Mouse (Mus musculus): ENCODE measurements around the gene Fat2.

Fat2 gene

DNA sequence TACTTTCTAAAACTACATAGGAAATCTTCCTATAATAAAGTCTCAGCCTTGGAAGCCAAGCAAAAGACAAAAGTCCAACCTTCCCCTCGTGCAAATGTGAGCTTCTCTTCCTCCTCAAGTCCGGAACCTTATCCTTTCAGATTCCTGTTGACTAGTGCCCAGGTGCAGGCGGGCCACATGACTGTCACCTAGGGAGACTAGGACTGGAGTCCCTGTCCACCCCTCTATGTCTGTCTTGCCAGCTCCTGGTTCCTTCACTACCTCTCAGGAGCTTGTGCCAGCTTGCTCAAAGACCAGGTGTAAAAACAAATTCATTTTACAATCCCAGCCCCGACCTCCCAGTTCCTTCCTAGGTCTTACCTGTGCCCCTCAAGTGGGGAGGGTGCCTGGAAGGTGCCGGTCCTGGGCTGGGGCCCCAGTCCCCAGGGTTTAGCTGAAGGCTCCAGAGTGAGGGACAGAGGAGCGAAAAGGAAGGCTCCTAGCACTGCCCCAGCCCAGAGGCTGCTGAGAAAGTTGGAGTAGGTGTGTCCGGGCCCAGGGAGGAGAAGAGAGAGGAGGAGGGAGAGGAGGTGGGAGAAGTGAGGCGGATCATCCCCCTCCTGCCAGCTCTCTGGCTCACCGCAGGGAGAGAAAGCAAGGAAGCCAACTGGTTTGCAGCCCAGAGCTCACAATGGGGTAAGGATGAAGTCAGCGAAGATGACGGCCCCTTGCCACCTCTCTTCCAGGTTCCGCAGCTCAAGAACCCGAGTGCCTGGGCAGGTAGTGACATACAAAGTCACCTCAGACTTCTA, at the start of gene Fat2:
Gene Fat2 (minus strand): TSS at position 464 of the 791 bp plus-strand sequence.
- no peak for DNase-seq

DNA sequence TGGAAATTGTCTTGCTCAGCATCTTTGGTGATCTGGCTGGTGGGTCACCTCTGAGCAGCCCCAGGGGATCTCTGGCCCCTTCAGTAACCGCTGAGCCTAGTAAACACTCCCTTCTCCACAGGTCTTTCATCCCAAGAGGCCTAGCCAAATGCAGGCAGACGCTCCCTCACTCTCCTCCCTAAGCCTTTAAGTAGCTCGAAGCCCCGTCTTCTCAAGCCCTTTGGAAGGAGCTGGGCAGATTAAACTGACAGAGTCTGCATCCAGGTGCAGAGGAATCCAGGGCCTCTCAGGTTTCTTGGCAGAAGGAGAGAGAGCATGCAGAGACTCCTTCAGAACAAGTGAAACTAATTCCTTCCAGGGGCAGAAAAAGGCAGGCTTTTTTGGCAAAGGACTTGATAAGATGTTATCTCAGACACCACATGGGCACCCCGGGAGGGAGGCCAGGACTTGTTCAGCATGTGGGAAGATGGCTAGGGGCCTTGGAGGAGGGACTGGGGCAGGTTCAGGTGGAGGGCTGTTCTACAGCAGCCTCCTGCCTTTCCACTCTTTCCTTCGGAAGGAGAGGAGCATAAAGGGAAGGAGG, 47.2 kb upstream of the Fat2 start:
- no peak for DNase-seq

DNA sequence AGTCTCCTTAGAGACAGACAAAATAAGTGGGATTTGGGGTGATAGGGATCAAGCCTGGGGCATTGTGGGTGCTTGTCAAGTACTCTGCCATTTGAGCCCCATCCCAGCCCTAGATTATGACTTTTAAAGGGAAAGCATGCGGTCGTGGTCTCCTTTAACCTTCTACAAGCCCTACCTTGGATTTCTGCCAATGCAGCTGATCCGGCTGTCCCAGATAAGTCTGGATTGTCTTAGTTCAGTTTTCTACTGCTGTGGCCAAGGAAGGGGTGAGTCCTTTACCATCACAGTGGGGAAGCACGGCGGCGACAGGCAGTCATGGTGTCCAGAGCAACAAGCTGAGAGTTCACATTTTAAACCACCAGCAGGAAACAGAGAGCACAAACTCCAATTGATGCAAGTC, 44.5 kb upstream of the Fat2 start:
- DNase-seq = no peak

DNA sequence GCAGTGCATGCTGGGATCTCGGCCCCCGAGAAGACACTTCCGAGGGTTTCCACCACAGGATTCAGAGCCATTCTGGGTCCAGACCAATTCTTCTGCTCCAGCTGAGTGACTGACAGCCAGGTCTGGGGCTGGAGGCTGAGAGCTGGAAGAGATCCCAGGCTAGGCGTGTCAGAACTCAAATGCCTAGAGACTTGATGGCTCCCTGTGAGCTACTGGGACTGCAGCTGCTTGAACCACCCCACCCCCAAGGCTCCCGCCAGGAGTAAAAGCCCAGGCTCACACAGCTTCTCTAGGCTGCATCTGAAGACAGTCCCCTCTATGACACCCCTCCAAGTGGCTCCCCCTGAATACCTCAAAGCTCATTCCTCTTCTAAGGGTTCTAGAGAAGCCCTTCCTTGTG, 42.0 kb upstream of the Fat2 start:
- peak; percentile 53 for DNase-seq

DNA sequence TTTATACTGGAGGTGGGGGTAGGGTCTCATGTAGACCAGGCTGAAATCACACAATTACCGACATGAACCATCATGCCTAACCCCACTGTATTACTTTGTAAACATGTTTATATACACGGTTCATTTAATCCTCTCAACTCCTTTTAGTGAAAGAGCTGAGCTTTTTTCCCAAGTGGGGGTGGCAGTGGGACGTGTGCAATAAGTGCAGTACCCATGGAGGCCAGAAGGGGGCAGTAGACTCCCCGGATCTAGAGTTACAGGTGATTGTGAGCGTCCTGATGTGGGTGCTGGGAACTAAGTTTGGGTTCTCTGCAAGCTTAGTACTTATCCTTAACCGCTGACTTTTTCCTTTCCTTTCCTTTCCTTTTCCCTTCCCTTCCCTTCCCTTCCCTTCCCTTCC, 37.5 kb upstream of the Fat2 start:
- no peak for DNase-seq

DNA sequence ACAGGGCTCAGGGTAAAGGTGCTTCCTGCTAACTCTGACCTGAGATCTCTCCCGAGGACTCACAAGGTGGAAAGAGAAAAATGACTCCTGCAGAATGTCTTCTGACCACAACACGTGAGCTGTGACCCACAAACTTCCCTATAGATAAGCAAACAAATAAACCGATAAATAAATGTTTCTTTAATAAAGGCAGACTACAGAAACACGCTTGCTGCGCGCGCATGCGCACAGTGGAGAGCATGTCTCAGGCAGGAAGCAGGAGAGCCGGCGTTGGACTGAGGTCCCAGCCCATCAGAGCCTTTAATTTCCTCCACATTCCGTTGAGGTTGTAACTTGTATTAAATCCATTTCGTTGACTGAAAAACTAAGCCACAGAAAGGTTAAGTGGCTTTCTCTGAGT, 37.0 kb upstream of the Fat2 start:
- no peak for DNase-seq

DNA sequence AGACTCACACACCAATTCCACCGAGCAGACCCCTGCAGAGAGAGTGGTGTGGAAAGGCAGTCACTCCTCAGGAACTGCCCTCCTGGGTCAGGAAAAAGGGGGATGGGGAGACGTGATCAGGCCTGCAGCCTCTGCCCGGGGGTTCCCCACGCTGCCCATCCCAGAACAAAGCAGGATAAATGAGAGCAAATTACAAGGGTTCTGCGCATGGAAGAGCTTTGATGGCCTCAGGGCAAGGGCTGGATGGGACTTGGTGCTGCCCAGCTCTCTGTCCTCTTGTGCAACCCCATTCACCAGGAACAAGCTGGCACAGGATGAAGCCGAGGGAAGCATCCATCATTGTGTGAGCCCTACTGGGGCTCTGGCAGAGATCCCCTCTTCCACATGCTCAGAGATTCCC, 35.6 kb upstream of the Fat2 start:
- no peak for DNase-seq

DNA sequence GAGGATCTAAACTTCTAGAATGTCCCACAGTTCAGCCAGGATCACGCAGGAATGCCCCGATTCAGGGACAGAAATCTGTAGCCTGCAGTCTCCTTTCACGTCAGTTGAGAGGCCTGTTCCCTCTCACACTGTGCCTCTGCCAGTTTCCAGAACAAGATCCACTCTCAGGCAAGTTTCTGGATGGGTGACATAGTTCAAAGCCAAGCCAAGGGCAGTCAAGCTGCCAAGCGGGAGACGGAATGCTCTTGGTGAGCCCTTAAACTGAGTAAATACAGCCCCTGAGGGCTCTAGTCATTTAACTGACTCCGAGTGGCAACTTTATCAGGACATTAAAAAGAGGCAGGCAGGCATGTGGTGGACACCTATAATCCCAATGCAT, 32.7 kb upstream of the Fat2 start:
- DNase-seq = peak; percentile 41

DNA sequence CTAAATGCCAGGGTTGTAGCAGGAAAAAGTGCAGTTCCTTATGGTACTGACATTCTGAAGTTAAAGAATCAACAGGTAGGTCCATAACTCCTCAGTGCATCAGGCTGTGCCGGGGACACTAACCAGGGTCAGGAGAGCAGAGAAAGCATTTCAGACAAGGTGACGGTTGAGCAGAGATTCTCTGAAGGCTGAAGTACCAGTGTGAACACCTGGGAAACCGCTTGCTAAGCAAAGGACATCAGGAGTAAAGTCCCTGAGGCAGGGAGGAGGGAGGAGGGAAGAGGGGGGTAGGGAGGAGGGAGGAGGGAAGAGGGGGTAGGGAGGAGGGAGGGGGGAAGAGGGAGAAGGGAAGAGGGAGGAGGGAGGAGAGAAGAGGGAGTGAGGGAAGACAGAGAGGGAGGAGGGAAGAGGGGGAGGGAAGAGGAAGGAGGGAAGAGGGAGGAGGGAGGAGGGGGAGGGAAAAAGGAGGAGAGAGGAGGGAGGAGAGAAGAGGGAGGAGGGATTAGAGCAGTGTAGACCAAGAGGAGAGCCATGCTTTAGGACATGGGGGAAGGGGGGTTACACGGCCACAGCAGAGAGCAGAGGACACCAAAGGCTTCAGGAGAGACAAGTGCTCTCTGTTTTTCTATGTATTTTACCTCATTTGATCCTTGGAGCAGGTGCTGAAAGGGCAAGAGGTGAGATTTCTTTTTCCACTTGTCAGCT, 32.2 kb upstream of the Fat2 start:
- peak; percentile 18 for DNase-seq

DNA sequence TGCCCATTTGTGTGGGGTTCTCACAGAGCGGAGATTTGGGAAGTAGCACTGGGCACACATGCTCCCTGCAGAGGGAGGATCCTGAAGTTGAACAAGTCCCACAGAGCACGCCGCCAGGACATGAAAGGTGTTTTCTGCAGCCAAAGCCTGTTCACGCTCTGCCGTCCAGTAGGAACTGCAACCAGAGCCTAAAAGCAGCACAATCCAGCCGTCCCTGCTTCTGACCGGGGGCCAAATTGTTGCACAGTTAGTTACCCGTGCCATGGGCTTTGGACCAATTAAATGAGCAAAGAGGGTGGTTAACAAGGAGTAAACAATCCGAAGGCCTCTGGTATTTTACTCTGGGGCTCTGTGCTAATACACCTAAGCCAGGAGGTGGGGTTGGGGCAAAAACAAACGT, 31.4 kb upstream of the Fat2 start:
- DNase-seq = peak; percentile 40

DNA sequence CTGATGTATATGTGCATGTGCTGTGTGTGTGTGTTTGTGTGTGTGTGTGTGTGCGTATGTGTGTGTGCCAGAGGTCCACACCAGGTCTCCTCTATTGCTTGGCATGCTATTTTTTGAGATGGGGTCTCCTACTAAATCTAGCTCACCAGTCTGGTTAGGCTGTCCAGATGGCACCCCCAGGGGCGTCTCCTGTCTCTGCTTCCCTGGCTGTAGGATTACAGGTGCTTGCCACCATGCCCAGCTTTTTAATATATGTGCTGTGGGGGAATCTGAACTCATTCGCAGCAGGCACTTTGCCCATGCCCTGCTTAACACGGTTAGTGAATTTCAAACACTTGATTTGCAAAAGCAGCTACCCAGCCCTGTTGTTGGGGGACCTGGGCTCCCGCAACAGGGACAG, 29.5 kb upstream of the Fat2 start:
- DNase-seq = no peak

DNA sequence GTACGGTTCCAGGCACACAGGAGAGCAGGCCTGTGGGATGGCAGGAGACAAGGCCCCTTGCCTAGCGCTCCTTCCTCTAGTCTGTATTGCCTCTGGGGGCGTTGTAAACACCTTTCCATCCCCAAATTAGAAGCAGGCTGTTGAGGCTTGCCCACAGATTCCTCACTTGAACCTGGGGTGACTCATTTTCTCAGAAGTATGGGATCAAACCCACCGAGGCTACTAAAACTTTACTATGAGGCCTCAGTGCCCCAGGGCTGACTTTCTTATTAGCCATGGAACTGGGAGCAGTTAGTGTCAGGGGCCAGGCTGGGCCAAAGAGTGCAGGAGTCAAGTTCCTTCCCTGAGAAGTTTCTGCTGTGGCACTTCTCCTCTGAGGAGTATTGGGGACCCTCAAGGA, 28.9 kb upstream of the Fat2 start:
- DNase-seq = no peak

DNA sequence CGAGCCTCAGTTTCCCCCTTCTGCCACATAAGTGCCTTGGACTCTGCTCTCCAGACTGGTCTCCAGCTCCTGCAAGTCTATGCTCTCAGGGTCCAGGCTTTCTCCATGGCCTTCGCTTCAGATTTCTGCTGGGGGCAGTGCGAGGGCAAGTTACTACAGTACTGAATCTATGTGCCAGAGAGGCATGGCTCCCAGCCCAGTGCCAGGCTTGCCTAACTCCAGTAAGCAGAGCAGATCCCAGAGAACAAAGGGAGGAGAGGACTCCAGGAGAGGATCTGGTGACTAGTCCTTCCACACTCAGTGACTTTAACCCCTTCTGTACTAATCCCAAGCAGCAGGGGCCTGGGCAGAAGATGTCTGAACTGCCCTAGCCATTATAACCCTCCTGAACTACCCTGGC, 28.3 kb upstream of the Fat2 start:
- DNase-seq = peak; percentile 15

DNA sequence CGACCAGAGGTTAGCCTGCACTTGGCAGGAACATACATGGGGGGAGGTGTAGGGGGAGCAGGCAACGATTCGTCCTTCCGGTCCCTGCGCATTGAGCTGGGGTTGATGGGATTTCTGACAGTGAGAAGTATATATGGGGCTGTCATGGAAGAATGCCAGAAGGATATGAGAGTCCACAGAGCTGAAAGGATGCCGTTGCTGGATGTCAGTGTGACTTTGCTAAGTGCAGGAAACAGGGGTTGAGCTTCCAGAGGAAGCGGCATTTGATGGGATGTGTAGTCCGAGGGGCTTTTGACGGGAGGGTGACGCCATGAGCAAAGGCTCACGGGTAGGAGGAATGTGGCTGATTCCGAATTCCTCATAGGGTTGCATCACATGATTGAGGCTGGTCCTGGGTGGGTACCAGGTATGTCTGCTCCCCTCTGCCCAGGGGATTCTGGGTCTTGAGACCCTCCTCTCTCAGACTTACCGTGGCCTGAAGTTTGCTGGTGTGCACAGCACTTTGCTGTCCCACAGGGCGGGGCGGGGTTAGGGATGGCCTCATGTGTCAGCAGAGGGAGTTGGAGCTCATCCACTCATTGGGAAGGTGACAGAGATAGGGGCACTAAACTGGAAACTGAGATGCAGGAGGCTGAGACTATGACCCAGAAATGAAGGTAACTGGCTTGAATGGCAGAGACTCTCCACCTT, 21.9 kb upstream of the Fat2 start:
- DNase-seq = no peak

DNA sequence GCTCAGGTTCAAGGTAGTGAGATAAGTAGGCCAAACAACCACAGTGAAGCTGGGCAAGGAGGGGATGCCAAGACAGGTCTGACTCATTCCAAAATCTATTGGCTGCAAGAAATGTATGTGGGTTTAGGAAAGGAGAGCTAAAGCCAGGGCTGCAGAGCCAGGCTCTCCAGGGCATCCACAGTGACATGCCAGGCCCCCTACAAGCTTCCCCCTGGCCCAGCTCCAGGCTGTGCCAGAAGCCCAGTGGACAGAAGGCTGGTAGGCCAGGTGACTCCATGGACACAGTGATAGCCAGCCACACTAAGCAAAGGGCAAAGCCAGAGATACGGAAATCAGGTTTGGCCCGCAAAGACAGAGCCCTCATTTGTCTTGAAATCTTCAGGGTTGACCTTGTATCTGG, 20.5 kb upstream of the Fat2 start:
- DNase-seq = no peak

DNA sequence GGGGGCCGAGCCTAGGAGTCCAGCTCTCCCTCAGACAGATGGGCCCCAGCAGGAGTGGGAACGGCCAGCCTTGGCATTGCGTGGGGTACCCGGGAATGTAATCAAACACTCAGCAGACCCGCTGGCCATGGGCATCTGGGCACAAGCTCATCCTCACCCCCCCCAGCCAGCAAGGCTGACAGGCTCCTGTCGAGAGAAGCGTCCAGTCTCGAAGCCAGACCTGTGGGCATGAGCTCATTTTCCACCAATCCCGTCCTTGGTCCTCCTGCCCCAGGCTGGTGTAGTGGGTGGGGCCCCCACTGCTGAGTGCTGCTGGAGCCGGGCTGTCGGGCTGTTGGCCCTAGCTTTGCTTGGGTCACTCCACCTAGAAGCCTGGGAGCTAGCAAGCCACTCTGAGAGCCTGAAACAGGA, 5.6 kb upstream of the Fat2 start:
- DNase-seq = no peak

DNA sequence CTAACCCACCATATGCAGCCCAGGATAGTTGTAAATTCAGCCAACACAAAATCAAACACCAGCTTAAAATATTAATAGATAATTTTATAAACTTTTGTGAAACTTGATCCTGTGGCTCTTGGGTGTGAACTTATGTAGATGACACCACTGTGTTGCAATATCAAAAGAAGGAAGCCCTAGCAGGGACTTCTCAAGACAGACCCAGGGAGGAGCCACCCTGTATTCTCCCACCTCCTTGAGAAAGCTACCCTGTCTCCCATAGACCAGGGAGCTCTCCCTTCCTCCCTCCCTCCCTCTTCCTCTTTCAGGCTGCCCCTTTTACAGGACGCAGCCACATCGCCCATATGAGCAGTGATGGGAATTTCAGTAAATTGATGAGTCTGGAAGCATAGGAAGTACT, 4.4 kb upstream of the Fat2 start:
- DNase-seq = no peak

DNA sequence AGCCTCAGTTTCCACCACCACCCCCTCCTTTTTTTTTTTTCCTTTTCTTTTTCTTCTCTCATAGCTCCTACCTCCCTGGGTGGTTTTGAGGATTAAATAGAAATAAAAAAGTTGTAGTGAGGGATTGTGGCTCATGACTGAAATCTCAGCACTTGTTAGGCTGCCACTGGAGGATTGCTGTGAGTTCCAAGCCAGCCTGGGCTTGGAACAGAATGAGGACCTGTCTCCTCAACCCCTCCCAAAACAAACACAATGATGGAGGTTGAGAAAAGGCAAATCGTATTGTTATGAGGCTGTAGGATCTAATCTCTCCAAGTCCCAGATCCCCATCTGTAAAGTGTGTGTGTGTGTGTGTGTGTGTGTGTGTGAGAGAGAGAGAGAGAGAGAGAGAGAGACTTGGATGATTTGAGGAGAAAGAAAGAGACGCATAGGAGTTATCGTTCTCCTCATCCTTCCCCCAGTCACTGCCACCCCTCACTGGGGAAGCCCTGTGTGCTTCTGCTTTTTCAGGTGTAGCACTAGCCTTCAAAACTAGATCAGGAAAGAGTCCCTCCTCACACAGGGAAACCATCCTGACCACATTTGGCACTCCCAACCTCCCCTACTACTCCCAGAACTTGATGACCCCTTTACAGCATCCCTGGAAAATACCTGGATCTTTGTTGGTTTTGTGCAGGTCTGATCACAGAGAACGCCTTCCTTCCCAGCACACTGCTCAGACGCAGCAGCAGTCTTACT, 837 bp upstream of the Fat2 start:
- no peak for DNase-seq

DNA sequence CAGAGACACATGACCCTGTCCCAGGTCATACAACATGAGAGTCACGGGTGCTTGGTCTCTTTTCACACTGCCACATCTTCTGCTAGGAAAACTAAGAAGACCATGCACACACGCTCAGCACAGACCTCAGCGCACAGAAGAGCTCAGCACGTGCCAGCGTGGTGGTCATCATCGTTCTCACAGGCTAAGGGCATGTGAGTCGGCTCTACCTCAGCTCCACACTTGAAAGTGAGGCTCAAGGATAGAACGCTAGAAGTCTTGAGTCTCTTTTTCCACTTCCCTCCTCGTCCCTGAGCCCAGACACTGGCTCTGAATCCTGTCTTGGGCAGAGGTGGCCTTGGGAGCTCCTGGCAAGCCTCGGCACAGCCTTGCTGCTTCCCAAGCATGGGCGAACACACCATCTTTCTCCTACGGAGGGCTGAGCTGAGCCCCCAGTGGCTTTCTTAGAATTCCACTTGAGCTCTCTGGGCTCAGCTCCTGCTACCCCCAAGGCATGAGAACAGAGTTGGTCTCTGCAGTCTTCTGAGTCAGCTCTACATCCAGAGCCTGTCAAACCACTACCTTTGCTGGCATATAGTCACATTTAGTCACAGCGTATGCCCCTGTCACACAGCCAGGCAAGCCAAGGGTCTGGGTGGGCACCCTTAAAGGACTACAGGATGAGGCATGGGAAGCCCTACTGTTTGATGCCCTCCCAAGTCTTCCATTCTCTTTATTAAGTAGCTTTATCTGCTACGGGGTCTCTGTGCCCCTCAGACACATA, 869 bp downstream of the Fat2 start:
- no peak for DNase-seq

DNA sequence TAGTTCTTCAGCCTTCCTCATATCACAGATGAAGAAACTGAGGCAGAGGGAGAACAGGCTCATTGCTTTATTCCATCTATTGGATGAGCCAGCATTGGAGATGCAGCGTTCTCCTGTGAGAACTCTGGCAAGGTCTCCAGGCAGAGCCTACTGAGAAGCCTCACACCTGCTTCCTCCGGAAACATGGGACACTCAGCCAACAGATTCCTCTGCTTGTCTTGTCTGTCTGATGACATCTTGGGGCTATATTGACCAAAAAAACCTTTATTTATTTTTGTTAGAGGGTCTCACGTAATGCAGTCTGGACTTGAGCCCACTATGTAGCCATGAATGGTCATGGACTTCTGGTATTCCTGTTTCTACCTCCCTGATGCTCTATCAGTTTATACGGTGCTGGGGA, 1.8 kb downstream of the Fat2 start:
- DNase-seq = no peak

DNA sequence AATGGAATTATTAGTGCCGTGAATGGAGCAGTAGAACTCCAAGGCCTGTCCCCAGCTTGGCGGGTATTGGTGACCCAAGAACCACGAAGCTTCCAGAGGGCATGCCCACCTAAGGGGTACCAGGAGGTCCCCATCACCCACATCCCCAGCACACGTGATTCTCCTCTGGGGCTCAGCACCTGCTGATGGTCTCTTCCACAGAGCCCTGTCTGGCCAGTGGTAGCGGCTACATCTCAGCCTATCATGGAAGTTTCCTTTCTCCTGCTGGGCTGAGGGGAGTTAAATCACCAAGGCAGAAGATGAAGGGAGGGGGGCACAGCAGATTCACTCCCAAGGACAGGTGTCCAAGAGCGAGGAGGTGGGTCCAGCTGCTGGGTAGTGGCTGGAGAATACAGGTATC, 2.3 kb downstream of the Fat2 start:
- DNase-seq = no peak
